Mouse (Mus musculus) heart, embryonic 10.5 days (tissue): ENCODE data around the gene Idh3a. TPM values are rescaled to one million over a fixed set of nuclear protein-coding genes. Genes with fewer than 3 reads are reported as not detected.

ENCODE experiments used
- DNase-seq: peaks from one replicate; pipeline ENCODE4 v3.0.0-alpha.2; 2017; ENCODE audit warnings: low spot score
- H3K27ac ChIP-seq: fragments of 300-500 bp; sonication (generic); 2 replicates; pipeline ENCODE4 v1.5.1; 2016; ENCODE audit warnings: mild to moderate bottlenecking
- H3K27me3 ChIP-seq: fragments of 300-500 bp; sonication (generic); 2 replicates; pipeline ENCODE4 v1.6.1; 2016; ENCODE audit warnings: mild to moderate bottlenecking; ENCODE audit not compliant: poor library complexity, insufficient read depth, severe bottlenecking
- H3K36me3 ChIP-seq: fragments of 300-500 bp; sonication (generic); 2 replicates; pipeline ENCODE4 v1.6.1; 2016; ENCODE audit warnings: mild to moderate bottlenecking, moderate library complexity
- H3K4me1 ChIP-seq: fragments of 300-500 bp; sonication (generic); 2 replicates; pipeline ENCODE4 v1.6.1; 2016; ENCODE audit warnings: mild to moderate bottlenecking
- H3K4me3 ChIP-seq: fragments of 300-500 bp; sonication (generic); 2 replicates; pipeline ENCODE4 v1.5.1; 2016; ENCODE audit warnings: mild to moderate bottlenecking, moderate library complexity
- H3K9me3 ChIP-seq: fragments of 300-500 bp; sonication (generic); 2 replicates; pipeline ENCODE4 v1.6.1; 2016; ENCODE audit warnings: mild to moderate bottlenecking, moderate library complexity
- WGBS: fragments of 180-500 bp; shearing (Covaris S2); methylation state at CpG from one replicate; pipeline ENCODE4 v1.1.7; 2016; 5-methylcytosine and 5-hydroxymethylcytosine counted together
- polyA plus RNA-seq: library from polyadenylated mRNA; unstranded; fragments of >200 nt; fragmentation: Nextera tagmentation; extraction: Ambion mirVana; gene quantifications from 2 replicates; pipeline ENCODE4 v1.2.1, GENCODE M21; 2016

Idh3a gene
- 348 and 488 TPM in 2 replicates for polyA plus RNA-seq

DNA sequence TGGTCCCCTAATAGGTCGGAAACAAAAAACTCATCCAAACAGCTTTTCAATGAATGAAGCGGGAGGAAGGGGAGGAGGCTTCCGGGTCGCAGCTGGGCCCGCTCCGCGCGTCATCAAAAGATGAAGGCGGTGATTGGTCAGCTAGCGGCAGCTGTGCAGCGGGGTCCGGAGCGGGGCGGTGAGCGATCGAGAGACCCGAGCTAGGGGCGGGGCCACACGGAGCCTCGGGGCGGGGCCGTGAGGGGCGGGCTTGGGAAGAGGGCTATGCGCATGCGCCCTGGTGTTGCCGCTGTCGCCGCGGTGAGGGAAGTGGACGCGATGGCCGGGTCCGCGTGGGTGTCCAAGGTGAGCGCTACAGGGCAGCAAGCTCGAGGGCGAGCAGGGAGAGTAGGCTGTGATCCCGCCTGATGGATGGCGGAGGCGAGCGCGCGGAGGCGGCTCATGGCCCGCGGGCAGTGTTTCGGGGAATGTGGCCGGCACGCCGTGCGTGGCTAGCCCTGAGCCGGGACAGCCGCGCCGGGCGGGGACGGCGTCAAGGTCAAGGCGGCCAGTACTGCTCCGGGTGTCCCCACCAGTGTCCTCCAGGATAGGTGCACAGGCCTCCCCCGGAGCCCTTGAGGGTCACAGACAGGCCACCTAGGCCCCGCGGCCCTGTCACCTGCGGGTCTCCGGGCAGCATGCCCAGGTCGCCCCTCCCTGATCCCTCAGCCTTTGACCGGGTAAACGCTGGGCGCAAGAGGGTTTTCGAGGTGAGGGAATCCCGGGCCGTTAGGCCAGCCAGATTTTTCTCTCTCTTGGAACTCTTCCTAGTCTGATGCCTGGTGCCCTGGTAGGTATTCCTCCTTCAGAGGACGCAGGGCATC is at the start of gene Idh3a:
Gene Idh3a, plus strand, starts transcription at position 136 of the 863 bp plus-strand sequence.
- Histone ChIP-seq H3K36me3 (peaks cover 25% of the 10 kb centered on the region; the same call in 1 of the 2 replicates), H3K9me3 (no peaks in the 10 kb centered on the region), H3K27me3 (no peaks in the 10 kb centered on the region), H3K27ac (peak within 1 kb of the TSS; percentile 99), H3K4me3 (peak within 1 kb of the TSS; percentile 99), H3K4me1 (peaks cover 23% of the 10 kb centered on the region)
- DNase-seq: peak; percentile 99
- WGBS: under 1% methylated on average over 73 of the region's 73 CpGs

DNA sequence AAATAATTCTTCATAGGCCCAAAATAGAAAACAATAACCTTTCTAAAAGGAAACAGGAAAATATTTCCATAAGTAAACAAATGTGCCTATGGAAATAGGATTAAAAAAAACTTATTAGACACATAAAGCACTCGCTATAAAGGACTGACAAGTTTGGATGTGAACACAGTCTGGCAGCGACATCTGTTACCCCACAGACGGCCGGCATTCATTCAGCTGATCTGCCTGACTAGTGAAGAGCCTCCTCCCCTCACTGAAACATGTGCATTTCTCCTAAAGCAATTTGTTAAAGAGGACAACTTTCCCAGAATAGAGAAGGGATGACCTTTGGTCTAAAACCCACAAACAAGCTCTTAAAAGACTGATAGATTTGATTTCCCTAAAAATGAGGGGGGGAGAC is 49.1 kb upstream of the Idh3a start:
- H3K4me3 ChIP-seq: no peak overlapping the region
- peaks cover 7% of the 10 kb centered on the region; the same call in 1 of the 2 replicates for H3K27me3 ChIP-seq
- no peaks in the 10 kb centered on the region for H3K36me3 ChIP-seq
- no peak for DNase-seq
- WGBS: 81% methylated on average over 4 of the region's 4 CpGs
- H3K4me1 ChIP-seq: peaks cover 5% of the 10 kb centered on the region; the same call in 1 of the 2 replicates
- no peak overlapping the region for H3K27ac ChIP-seq
- no peaks in the 10 kb centered on the region for H3K9me3 ChIP-seq

DNA sequence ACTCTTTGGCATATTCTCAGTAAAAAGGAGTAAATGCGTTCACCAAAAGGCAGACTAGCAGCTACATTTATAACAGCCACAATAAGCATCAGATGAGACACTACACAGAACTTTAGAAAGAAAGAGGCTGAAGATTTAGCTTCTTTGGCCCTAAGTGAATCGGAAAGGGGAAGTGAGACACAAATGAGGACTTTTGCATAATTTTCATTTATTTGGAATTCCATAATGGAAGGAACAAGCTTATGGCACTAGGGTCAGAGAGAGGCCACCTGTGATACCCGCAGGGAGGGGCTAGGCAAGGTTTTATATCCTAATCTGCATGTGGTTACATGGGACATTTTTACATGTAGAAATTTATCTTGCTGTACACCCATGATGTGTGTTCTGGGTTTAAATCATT is 48.7 kb upstream of the Idh3a start:
- Histone ChIP-seq H3K9me3 (no peaks in the 10 kb centered on the region), H3K4me3 (no peak overlapping the region), H3K4me1 (peaks cover 5% of the 10 kb centered on the region; the same call in 1 of the 2 replicates), H3K27me3 (peaks cover 7% of the 10 kb centered on the region; the same call in 1 of the 2 replicates), H3K27ac (no peak overlapping the region), H3K36me3 (no peaks in the 10 kb centered on the region)
- no peak for DNase-seq
- WGBS: 74% methylated on average over 3 of the region's 3 CpGs

DNA sequence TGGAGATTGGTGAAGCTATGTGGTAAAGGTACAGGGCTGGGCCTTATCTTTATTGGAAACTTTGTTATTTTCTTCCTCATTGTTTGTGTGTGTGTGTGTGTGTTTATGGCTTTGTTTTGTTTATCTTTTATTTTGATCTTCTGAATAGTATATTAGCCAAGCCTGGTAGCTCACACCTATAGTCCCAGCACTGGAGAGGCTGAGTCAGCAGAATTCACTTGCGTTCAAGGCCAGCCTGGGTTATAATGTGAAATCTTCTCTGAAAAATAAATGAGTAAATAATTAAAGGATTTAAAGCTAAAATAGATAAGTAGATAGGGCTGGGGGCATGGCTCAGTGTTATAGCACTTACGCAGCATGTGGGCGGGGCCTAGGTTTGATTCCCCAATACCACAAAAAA is 47.9 kb upstream of the Idh3a start:
- H3K9me3 ChIP-seq: no peaks in the 10 kb centered on the region
- no peak for DNase-seq
- no peak overlapping the region for H3K4me3 ChIP-seq
- no peak overlapping the region for H3K27ac ChIP-seq
- peaks cover 7% of the 10 kb centered on the region; the same call in 1 of the 2 replicates for H3K27me3 ChIP-seq
- 88% methylated on average over 3 of the region's 3 CpGs for WGBS
- peaks cover 5% of the 10 kb centered on the region; the same call in 1 of the 2 replicates for H3K4me1 ChIP-seq
- H3K36me3 ChIP-seq: no peaks in the 10 kb centered on the region

DNA sequence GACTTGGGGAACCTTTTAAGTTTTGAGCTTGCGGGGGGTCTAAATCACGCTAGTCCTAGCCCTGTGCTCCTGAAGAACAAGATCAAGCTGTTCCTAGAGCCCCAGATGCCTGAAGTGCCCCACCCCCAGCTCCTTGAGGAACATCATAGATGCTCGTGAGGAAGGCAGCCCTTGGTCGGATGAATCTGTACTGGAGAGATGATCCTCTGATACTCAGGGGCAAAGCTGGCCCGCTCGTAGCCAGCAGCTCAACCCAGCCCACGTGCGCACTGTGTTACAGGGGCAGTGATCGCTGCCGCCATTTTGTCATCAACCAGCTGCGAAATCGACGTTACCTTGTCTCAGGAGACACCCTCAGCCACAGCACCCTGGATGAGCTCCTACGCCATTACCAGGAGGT is 47.5 kb upstream of the Idh3a start, which contains the start of gene Sh2d7:
Gene Sh2d7, plus strand, starts transcription at position 301 of the 400 bp plus-strand sequence.
- DNase-seq: no peak
- Histone ChIP-seq H3K27me3 (peaks cover 7% of the 10 kb centered on the region; the same call in 1 of the 2 replicates), H3K36me3 (no peaks in the 10 kb centered on the region), H3K4me1 (peaks cover 5% of the 10 kb centered on the region; the same call in 1 of the 2 replicates), H3K27ac (no peak within 1 kb of the TSS), H3K4me3 (no peak within 1 kb of the TSS), H3K9me3 (no peaks in the 10 kb centered on the region)
- WGBS: 89% methylated on average over 14 of the region's 14 CpGs

DNA sequence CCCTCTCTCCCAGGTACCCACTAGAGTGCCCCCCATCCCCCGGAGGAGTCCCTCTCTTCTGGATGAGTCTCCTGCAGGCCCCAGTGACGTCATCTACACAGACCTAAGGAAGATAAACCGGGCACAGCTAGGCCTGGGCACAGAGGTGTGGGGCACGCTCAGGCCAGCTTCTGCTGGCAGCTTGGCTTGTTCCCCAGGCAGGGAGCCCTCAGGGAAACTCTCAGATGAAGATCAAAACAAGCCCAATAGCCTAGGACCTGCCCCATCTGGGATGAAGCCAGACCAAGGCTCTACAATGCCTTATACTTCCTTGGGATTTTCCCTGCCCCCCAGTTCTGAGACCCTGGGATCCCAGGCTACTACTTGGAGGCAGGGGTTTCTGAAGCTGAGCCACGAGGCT is 45.3 kb upstream of the Idh3a start:
- Histone ChIP-seq H3K4me1 (no peaks in the 10 kb centered on the region), H3K4me3 (no peak overlapping the region), H3K27me3 (peaks cover 2% of the 10 kb centered on the region; the same call in 1 of the 2 replicates), H3K9me3 (no peaks in the 10 kb centered on the region), H3K27ac (no peak overlapping the region), H3K36me3 (no peaks in the 10 kb centered on the region)
- no peak for DNase-seq
- WGBS: 68% methylated on average over 5 of the region's 5 CpGs

DNA sequence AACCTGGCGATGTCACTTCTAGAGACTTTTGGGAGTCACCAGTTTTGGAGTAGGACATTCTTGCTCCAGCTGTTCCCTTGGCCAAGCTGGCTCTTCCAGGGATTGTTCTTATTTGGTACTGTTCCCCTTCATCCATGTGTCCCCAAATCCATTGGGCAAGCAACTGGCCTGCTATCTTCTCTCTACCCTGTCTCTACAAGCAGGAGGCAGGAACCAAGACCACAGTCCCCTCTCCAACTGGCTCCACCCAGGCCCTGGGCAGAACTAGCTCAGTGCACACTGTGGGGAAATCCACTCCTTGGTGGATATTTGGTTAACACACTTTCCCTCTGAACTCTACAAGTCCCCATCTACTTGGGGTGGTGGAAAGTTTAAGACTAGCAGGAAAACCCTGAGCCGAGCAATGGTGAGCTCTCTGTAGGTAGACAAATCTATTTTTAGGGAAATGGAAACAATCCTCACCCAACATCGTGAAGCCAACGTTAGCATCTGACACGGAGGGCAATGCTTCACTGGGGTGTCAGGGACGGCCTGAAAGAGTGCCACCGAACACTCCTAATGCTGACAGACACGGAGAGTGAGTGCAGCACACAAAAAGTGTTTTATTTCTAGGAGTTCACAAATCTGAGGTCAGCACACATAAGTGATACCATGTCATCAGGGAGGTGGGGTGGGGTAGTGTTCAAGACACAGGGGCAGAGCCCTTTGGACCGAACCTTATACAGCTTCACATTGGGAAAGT is 41.8 kb upstream of the Idh3a start:
- Histone ChIP-seq H3K9me3 (no peaks in the 10 kb centered on the region), H3K27me3 (no peaks in the 10 kb centered on the region), H3K4me3 (no peak overlapping the region), H3K27ac (no peak overlapping the region), H3K4me1 (peaks cover 4% of the 10 kb centered on the region), H3K36me3 (no peaks in the 10 kb centered on the region)
- no peak for DNase-seq
- WGBS: 78% methylated on average over 9 of the region's 9 CpGs

DNA sequence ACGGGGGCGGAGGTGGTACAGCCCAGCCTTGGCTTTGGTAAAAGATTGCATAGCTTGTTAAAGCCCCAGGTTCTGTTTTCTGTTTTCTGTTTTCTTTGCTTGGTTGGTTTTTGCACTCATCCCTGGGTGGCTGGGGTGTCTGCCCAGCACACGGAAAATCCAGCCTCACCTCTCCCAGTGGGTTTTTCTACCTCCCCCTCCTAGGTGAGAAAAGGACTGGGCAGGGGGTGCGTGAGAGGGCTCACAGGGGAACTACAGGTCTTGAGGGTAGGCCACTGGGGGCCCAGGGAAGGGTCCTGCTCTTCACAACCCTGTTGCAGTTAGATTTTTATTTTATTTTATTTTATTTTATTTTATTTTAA is 41.2 kb upstream of the Idh3a start:
- H3K4me1 ChIP-seq: peaks cover 4% of the 10 kb centered on the region
- no peaks in the 10 kb centered on the region; the same call in 1 of the 2 replicates for H3K27me3 ChIP-seq
- H3K9me3 ChIP-seq: no peaks in the 10 kb centered on the region
- no peaks in the 10 kb centered on the region for H3K36me3 ChIP-seq
- no peak overlapping the region for H3K27ac ChIP-seq
- no peak for DNase-seq
- no peak overlapping the region for H3K4me3 ChIP-seq
- WGBS: 84% methylated on average over 4 of the region's 4 CpGs

DNA sequence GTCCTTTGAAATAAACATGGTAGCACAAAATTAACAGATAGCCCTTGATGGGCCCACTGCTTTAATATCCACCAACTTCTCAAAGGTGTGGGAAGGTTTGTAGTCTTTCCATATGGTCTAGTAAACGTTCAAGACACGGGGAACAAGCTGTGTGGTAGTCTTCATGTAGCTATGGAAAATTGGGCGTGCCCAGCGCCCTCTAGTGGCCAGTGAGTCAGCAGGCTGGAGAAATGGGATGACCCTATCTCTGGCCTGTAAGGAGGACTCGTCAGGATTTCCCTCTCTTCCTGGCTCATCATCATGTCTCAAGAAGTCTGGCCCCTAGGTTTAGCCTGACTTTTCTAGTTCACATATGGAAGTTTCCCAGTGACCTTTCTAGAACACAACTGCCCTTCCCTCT is 38.6 kb upstream of the Idh3a start:
- Histone ChIP-seq H3K4me1 (peaks cover 4% of the 10 kb centered on the region), H3K27ac (no peak overlapping the region), H3K27me3 (peaks cover 2% of the 10 kb centered on the region), H3K9me3 (no peaks in the 10 kb centered on the region), H3K4me3 (no peak overlapping the region), H3K36me3 (no peaks in the 10 kb centered on the region)
- peak; percentile 84 for DNase-seq
- 25% methylated on average over 5 of the region's 5 CpGs for whole genome bisulfite sequencing

DNA sequence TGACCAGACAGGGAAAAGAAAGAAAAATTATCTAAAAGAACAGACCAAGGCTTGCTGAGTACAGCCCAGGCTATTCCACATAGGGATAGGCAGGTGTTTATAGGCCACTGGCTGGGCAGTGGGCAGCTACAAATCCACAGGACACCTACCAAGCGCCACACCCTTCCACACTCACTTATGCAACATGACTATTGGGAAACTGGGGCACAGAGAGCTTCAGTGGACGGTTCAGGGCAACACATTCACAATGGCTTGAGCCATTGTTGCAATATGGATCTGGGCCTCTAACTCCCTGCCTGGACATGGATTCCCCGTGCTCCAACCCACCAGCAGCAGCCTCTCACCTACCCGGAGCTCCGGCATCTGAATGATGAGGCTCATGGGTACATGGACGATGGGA is 36.7 kb upstream of the Idh3a start:
- H3K27me3 ChIP-seq: peaks cover 9% of the 10 kb centered on the region
- 85% methylated on average over 6 of the region's 6 CpGs for WGBS
- H3K27ac ChIP-seq: no peak overlapping the region
- no peak overlapping the region for H3K4me3 ChIP-seq
- no peak for DNase-seq
- H3K9me3 ChIP-seq: no peaks in the 10 kb centered on the region
- peaks cover 4% of the 10 kb centered on the region for H3K4me1 ChIP-seq
- no peaks in the 10 kb centered on the region for H3K36me3 ChIP-seq

DNA sequence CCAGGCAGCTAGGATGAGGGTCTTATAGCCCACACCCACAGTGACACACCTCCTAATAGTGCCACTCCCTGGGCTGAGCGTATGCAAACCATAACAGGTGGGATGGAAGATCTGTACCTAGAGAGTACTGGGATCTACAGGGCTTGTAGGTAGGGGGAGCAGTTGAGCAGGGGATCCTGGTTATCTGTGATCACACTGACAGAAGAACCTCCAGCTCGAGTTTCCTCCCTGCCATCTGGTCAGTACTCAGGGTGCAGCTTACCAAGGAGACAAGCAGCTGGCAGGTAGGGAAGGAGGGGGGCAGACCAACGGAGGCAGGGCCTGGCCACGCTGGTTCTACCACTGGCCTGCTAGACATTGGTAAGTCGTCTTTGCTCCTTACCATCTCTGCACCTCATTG is 33.7 kb upstream of the Idh3a start:
- 14% methylated on average over 5 of the region's 5 CpGs for whole genome bisulfite sequencing
- Histone ChIP-seq H3K4me1 (no peaks in the 10 kb centered on the region), H3K27ac (no peak overlapping the region), H3K4me3 (no peak overlapping the region), H3K9me3 (no peaks in the 10 kb centered on the region), H3K36me3 (no peaks in the 10 kb centered on the region), H3K27me3 (peaks cover 22% of the 10 kb centered on the region)
- no peak for DNase-seq

DNA sequence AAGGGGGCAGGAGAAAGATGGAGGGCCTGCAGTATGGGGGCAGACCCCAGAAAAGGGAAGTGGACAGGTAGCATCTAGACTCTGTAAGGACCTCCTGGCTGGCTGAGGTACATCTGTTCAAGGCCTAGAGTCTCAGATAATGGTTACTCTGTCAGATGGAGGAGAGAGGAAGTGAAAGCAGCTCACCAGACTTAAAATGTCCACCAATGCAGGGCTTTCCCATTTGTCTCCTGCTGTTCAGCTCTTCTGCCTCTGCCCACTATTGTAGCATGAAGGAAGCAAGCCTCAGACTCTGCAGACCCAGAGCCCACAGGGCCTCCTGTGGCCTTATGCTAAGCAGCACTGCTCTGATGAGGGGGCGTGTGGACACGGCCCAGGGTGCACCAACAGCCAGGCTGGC is 31.1 kb upstream of the Idh3a start:
- WGBS: 60% methylated on average over 2 of the region's 2 CpGs
- Histone ChIP-seq H3K4me1 (peaks cover 8% of the 10 kb centered on the region; the same call in 1 of the 2 replicates), H3K36me3 (no peaks in the 10 kb centered on the region), H3K27me3 (peaks cover 44% of the 10 kb centered on the region), H3K4me3 (no peak overlapping the region), H3K9me3 (no peaks in the 10 kb centered on the region), H3K27ac (no peak overlapping the region)
- DNase-seq: no peak

DNA sequence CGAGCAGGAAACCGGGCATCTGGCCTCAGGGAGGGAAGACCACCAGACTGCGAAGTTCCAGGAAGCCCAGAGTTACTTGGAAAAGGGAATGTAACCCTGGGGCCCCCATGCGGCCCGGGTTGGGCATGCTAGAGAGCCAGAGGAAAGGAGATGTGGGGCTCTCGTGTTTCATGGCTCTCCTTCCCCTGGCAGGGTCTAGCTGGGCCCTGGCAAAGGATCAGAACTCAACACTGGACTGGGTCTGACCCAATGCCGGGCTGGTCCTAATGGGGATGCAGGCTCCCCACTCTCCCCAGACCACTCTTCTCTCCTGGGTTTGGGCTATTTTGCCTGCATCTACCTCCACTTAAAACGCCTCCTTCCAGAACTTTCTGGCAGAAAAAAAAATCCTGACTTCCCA is 27.4 kb upstream of the Idh3a start:
- H3K36me3 ChIP-seq: no peaks in the 10 kb centered on the region
- no peak for DNase-seq
- H3K9me3 ChIP-seq: no peaks in the 10 kb centered on the region
- peaks cover 38% of the 10 kb centered on the region for H3K27me3 ChIP-seq
- peaks cover 12% of the 10 kb centered on the region; the same call in 1 of the 2 replicates for H3K4me1 ChIP-seq
- 69% methylated on average over 8 of the region's 8 CpGs for WGBS
- H3K27ac ChIP-seq: no peak overlapping the region
- no peak overlapping the region for H3K4me3 ChIP-seq
